Mouse (Mus musculus) bone marrow, adult 2 months (tissue): ENCODE measurements around the gene Dcaf1.

Experiments used
- CTCF ChIP-seq: fragments of 200-500 bp; IDR thresholded peaks from 2 replicates; pipeline ENCODE4 v1.5.1; 2011; ENCODE audit warnings: low read length, control low read depth; ENCODE audit not compliant: control insufficient read depth, insufficient read depth
- POLR2A ChIP-seq: fragments of 200-500 bp; IDR thresholded peaks from 2 replicates; pipeline ENCODE4 v1.6.1; 2011; ENCODE audit warnings: low read depth, mild to moderate bottlenecking, control low read depth, low read length, borderline replicate concordance; ENCODE audit not compliant: control insufficient read depth

DNA sequence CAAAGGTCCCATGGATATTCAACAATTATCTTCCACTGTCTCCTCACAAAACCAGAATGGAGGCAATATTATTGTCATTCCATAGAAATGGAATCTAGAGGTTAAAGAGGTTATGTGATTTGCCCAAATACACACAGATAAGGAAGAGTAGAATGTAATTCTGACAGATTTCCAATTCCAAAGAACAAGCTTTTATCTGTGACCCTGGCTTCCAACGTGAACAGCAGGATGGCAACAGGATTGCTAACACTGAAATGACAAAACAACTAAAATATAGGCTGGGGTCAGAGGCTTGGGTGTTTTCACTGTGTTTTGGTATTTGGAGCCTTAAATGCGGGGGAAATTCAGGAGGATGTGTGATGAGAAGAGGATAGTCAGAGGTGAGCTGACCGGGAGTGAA is 44.3 kb upstream of the Dcaf1 start:
- TF ChIP-seq CTCF (no peak), POLR2A (no peak)
